Mouse (Mus musculus): ENCODE data around the gene Fat3. TPM values are rescaled to one million over a fixed set of nuclear protein-coding genes. Genes with fewer than 3 reads are reported as not detected.

Gene Fat3
- total RNA-seq, 1 experiment: 0.58 TPM

DNA sequence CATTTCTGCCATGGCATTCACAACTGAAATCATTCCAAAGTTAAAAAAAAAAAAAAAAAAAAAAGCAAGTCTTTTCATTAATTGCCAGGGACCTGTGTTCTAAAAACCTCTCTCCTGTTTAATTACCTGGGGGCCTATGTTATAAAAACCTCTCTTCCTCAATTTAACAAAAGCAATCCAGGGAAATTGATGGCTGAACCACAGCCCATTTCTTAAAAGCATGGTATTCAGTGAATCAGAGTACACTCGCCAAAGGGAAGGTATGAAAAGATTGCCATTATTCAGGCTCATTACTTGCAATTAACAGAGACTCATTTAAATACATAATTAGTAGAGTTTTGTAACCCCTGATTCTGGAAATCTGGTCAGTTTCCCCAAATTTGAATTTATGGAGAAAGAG, 314.6 kb downstream of the Fat3 start:
- in situ Hi-C loops (cut with MboI; ENCODE audit: low sequenced_read_pairs in 2 of 2, unreplicated experiment in 2 of 2): no loop called here
- Histone ChIP-seq H3K9ac (ENCODE audit: insufficient read depth, low read depth, low read length, poor library complexity, severe bottlenecking) (no peak overlapping the region), H3K4me1 (ENCODE audit: control insufficient read depth in 2 of 2, insufficient read depth in 2 of 2, low read length in 2 of 2, poor library complexity in 1 of 2) (no peaks in the 10 kb centered on the region), H3K9me3 (ENCODE audit: control insufficient read depth, insufficient read depth, low read depth, low read length) (no peaks in the 10 kb centered on the region), H3K4me3 (ENCODE audit: insufficient read depth in 1 of 2, low read depth in 1 of 2, low read length in 2 of 2, poor library complexity in 1 of 2, severe bottlenecking in 1 of 2) (no peak overlapping the region), H3K27ac (ENCODE audit: insufficient read depth, low read depth, low read length, poor library complexity, severe bottlenecking) (no peak overlapping the region), H3K36me3 (ENCODE audit: control insufficient read depth, insufficient read depth, low read length, poor library complexity, severe bottlenecking) (no peaks in the 10 kb centered on the region)
- TF ChIP-seq ZC3H11A (IDR thresholded peaks at IDR 0.05; ENCODE audit: borderline replicate concordance, low read depth, low read length) (no peak), HCFC1 (IDR thresholded peaks at IDR 0.05; ENCODE audit: borderline replicate concordance, insufficient read depth, low read length) (no peak), MAFK (IDR thresholded peaks at IDR 0.05; ENCODE audit: insufficient read depth, low read depth, low read length) (no peak), CHD2 (IDR thresholded peaks at IDR 0.05; ENCODE audit: low read depth, low read length) (no peak), ZNF384 (IDR thresholded peaks at IDR 0.05; ENCODE audit: low read depth, low read length) (no peak)
- no peak for DNase-seq (ENCODE audit: low read depth, low spot score)

DNA sequence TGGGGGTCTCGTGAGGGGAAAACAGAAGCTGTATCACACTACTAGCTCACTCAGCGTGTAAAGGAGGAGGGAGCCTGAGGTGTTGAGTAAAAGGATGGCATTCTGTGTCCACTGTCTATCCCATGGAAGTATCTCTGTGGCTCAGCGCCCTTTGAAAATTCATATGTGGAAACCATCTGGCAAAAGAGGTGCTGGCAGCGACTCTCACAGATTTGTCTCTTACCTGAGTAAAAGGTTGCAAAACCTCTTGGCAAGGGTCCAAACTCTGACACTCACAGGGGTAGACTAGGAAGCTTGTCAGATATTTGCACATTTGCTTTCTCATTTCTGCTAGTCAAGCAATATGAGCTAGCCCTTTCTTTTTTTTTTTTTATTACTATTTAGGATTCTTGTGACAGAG, 331.8 kb downstream of the Fat3 start:
- no peaks in the 10 kb centered on the region for H3K4me1 ChIP-seq (ENCODE audit: control insufficient read depth in 2 of 2, insufficient read depth in 2 of 2, low read length in 2 of 2, poor library complexity in 1 of 2)
- TF ChIP-seq ZC3H11A (IDR thresholded peaks at IDR 0.05; ENCODE audit: borderline replicate concordance, low read depth, low read length) (no peak), CHD2 (IDR thresholded peaks at IDR 0.05; ENCODE audit: low read depth, low read length) (no peak), HCFC1 (IDR thresholded peaks at IDR 0.05; ENCODE audit: borderline replicate concordance, insufficient read depth, low read length) (no peak), MAFK (IDR thresholded peaks at IDR 0.05; ENCODE audit: insufficient read depth, low read depth, low read length) (no peak), ZNF384 (IDR thresholded peaks at IDR 0.05; ENCODE audit: low read depth, low read length) (no peak)
- no peak overlapping the region for H3K27ac ChIP-seq (ENCODE audit: insufficient read depth, low read depth, low read length, poor library complexity, severe bottlenecking)
- H3K9ac ChIP-seq (ENCODE audit: insufficient read depth, low read depth, low read length, poor library complexity, severe bottlenecking): no peak overlapping the region
- DNase-seq (ENCODE audit: low read depth, low spot score): no peak
- H3K4me3 ChIP-seq (ENCODE audit: insufficient read depth in 1 of 2, low read depth in 1 of 2, low read length in 2 of 2, poor library complexity in 1 of 2, severe bottlenecking in 1 of 2): no peak overlapping the region
- no peaks in the 10 kb centered on the region for H3K9me3 ChIP-seq (ENCODE audit: control insufficient read depth, insufficient read depth, low read depth, low read length)
- in situ Hi-C loops (cut with MboI; ENCODE audit: low sequenced_read_pairs in 2 of 2, unreplicated experiment in 2 of 2): no loop called here
- H3K36me3 ChIP-seq (ENCODE audit: control insufficient read depth, insufficient read depth, low read length, poor library complexity, severe bottlenecking): no peaks in the 10 kb centered on the region

GRCm38 (mm10) chr9:16168051-16168450, 333.0 kb downstream of the Fat3 start:
- Histone ChIP-seq H3K27ac (ENCODE audit: insufficient read depth, low read depth, low read length, poor library complexity, severe bottlenecking) (no peak overlapping the region), H3K36me3 (ENCODE audit: control insufficient read depth, insufficient read depth, low read length, poor library complexity, severe bottlenecking) (no peaks in the 10 kb centered on the region), H3K4me3 (ENCODE audit: insufficient read depth in 1 of 2, low read depth in 1 of 2, low read length in 2 of 2, poor library complexity in 1 of 2, severe bottlenecking in 1 of 2) (no peak overlapping the region), H3K9ac (ENCODE audit: insufficient read depth, low read depth, low read length, poor library complexity, severe bottlenecking) (no peak overlapping the region), H3K4me1 (ENCODE audit: control insufficient read depth in 2 of 2, insufficient read depth in 2 of 2, low read length in 2 of 2, poor library complexity in 1 of 2) (no peaks in the 10 kb centered on the region), H3K9me3 (ENCODE audit: control insufficient read depth, insufficient read depth, low read depth, low read length) (no peaks in the 10 kb centered on the region)
- in situ Hi-C loops (cut with MboI; ENCODE audit: low sequenced_read_pairs in 2 of 2, unreplicated experiment in 2 of 2): no loop called here
- DNase-seq (ENCODE audit: low read depth, low spot score): no peak
- TF ChIP-seq HCFC1 (IDR thresholded peaks at IDR 0.05; ENCODE audit: borderline replicate concordance, insufficient read depth, low read length) (no peak), CHD2 (IDR thresholded peaks at IDR 0.05; ENCODE audit: low read depth, low read length) (no peak), MAFK (IDR thresholded peaks at IDR 0.05; ENCODE audit: insufficient read depth, low read depth, low read length) (no peak), ZNF384 (IDR thresholded peaks at IDR 0.05; ENCODE audit: low read depth, low read length) (no peak), ZC3H11A (IDR thresholded peaks at IDR 0.05; ENCODE audit: borderline replicate concordance, low read depth, low read length) (no peak)

DNA sequence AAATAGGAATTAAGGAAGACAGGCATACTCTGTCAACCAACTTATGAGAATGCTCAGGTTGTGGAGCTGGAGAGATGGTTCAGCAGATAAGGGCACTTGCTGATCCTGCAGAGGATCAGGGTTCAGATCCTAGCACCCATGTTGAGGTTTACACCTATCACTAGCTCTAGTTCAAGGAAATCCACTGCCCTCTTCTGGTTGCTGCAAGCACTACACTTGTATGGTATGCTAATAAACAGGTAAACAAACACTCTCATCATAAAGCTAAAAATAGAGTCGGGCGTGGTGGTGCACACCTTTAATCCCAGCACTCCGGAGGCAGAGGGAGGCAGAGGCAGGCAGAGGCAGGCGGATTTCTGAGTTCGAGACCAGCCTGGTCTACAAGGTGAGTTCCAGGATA, 341.7 kb downstream of the Fat3 start:
- Histone ChIP-seq H3K4me3 (ENCODE audit: insufficient read depth in 1 of 2, low read depth in 1 of 2, low read length in 2 of 2, poor library complexity in 1 of 2, severe bottlenecking in 1 of 2) (no peak overlapping the region), H3K27ac (ENCODE audit: insufficient read depth, low read depth, low read length, poor library complexity, severe bottlenecking) (no peak overlapping the region), H3K9me3 (ENCODE audit: control insufficient read depth, insufficient read depth, low read depth, low read length) (no peaks in the 10 kb centered on the region), H3K9ac (ENCODE audit: insufficient read depth, low read depth, low read length, poor library complexity, severe bottlenecking) (no peak overlapping the region), H3K4me1 (ENCODE audit: control insufficient read depth in 2 of 2, insufficient read depth in 2 of 2, low read length in 2 of 2, poor library complexity in 1 of 2) (no peaks in the 10 kb centered on the region), H3K36me3 (ENCODE audit: control insufficient read depth, insufficient read depth, low read length, poor library complexity, severe bottlenecking) (no peaks in the 10 kb centered on the region)
- in situ Hi-C loops (cut with MboI; ENCODE audit: low sequenced_read_pairs in 2 of 2, unreplicated experiment in 2 of 2): no loop called here
- DNase-seq (ENCODE audit: low read depth, low spot score): peak; percentile 29
- TF ChIP-seq MAFK (IDR thresholded peaks at IDR 0.05; ENCODE audit: insufficient read depth, low read depth, low read length) (no peak), ZNF384 (IDR thresholded peaks at IDR 0.05; ENCODE audit: low read depth, low read length) (no peak), HCFC1 (IDR thresholded peaks at IDR 0.05; ENCODE audit: borderline replicate concordance, insufficient read depth, low read length) (no peak), ZC3H11A (IDR thresholded peaks at IDR 0.05; ENCODE audit: borderline replicate concordance, low read depth, low read length) (no peak), CHD2 (IDR thresholded peaks at IDR 0.05; ENCODE audit: low read depth, low read length) (no peak)

GRCm38 (mm10) chr9:16153580-16153930, 347.5 kb downstream of the Fat3 start:
- Histone ChIP-seq H3K9ac (ENCODE audit: insufficient read depth, low read depth, low read length, poor library complexity, severe bottlenecking) (no peak overlapping the region), H3K4me1 (ENCODE audit: control insufficient read depth in 2 of 2, insufficient read depth in 2 of 2, low read length in 2 of 2, poor library complexity in 1 of 2) (no peaks in the 10 kb centered on the region), H3K9me3 (ENCODE audit: control insufficient read depth, insufficient read depth, low read depth, low read length) (no peaks in the 10 kb centered on the region), H3K27ac (ENCODE audit: insufficient read depth, low read depth, low read length, poor library complexity, severe bottlenecking) (no peak overlapping the region), H3K36me3 (ENCODE audit: control insufficient read depth, insufficient read depth, low read length, poor library complexity, severe bottlenecking) (no peaks in the 10 kb centered on the region), H3K4me3 (ENCODE audit: insufficient read depth in 1 of 2, low read depth in 1 of 2, low read length in 2 of 2, poor library complexity in 1 of 2, severe bottlenecking in 1 of 2) (no peak overlapping the region)
- DNase-seq (ENCODE audit: low read depth, low spot score): no peak
- no peak for TF ChIP-seq MAFK (IDR thresholded peaks at IDR 0.05; ENCODE audit: insufficient read depth, low read depth, low read length)
- TF ChIP-seq HCFC1 (IDR thresholded peaks at IDR 0.05; ENCODE audit: borderline replicate concordance, insufficient read depth, low read length): no peak
- TF ChIP-seq CHD2 (IDR thresholded peaks at IDR 0.05; ENCODE audit: low read depth, low read length): no peak
- no peak for TF ChIP-seq ZNF384 (IDR thresholded peaks at IDR 0.05; ENCODE audit: low read depth, low read length)
- no peak for TF ChIP-seq ZC3H11A (IDR thresholded peaks at IDR 0.05; ENCODE audit: borderline replicate concordance, low read depth, low read length)
- in situ Hi-C loops (cut with MboI; ENCODE audit: low sequenced_read_pairs in 2 of 2, unreplicated experiment in 2 of 2): no loop called here

Data from ES-E14 (cell line).